Mouse (Mus musculus): ENCODE measurements around the gene Arid5b. TPM values are rescaled to one million over a fixed set of nuclear protein-coding genes. Genes with fewer than 3 reads are reported as not detected.

The Arid5b gene
- total and polyA plus RNA-seq, 2 experiments from 2014 or later = 13.3 to 13.6 TPM

GRCm38 (mm10) chr10:68095136-68095535 is 183.4 kb downstream of the Arid5b start:
- Histone ChIP-seq H3K36me3 (ENCODE audit: insufficient read depth, low read length) (peaks cover 23% of the 10 kb centered on the region), H3K4me1 (ENCODE audit: insufficient read depth, low read length) (no peaks in the 10 kb centered on the region), H3K27me3 (ENCODE audit: insufficient read depth, low read length) (no peaks in the 10 kb centered on the region), H3K27ac (ENCODE audit: low read depth, low read length) (no peak overlapping the region), H3K4me3 (ENCODE audit: low read depth, low read length) (no peak overlapping the region), H3K9ac (replicated peaks; ENCODE audit: low read length, poor library complexity, severe bottlenecking) (no peak overlapping the region), H3K9me3 (ENCODE audit: low read length) (no peaks in the 10 kb centered on the region), H3K4me2 (ENCODE audit: low read depth, low read length, poor library complexity, severe bottlenecking) (no peak overlapping the region)
- 83% methylated on average over 2 of the region's 2 CpGs for WGBS
- no peak for ATAC-seq (ENCODE audit: low FRiP score)
- no peak for DNase-seq (ENCODE audit: low spot score)
- no peak for TF ChIP-seq CTCF (IDR thresholded peaks at IDR 0.05)

GRCm38 (mm10) chr10:68093496-68093895 is 185.0 kb downstream of the Arid5b start:
- 51% methylated on average over 3 of the region's 3 CpGs for WGBS
- no peaks in the 10 kb centered on the region for H3K9me3 ChIP-seq (ENCODE audit: low read length)
- DNase-seq (ENCODE audit: low spot score) (no peak), ATAC-seq (ENCODE audit: low FRiP score) (no peak)
- H3K27me3 ChIP-seq (ENCODE audit: insufficient read depth, low read length) = no peaks in the 10 kb centered on the region
- H3K4me1 ChIP-seq (ENCODE audit: insufficient read depth, low read length) = no peaks in the 10 kb centered on the region
- no peak overlapping the region for H3K4me3 ChIP-seq (ENCODE audit: low read depth, low read length)
- H3K4me2 ChIP-seq (ENCODE audit: low read depth, low read length, poor library complexity, severe bottlenecking) = no peak overlapping the region
- no peak overlapping the region for H3K27ac ChIP-seq (ENCODE audit: low read depth, low read length)
- H3K9ac ChIP-seq (replicated peaks; ENCODE audit: low read length, poor library complexity, severe bottlenecking) = no peak overlapping the region
- H3K36me3 ChIP-seq (ENCODE audit: insufficient read depth, low read length) = peaks cover 23% of the 10 kb centered on the region
- no peak for TF ChIP-seq CTCF (IDR thresholded peaks at IDR 0.05)

- no peak for DNase-seq (ENCODE audit: low spot score)
- no peak for ATAC-seq (ENCODE audit: low FRiP score)
- H3K4me1 ChIP-seq (ENCODE audit: insufficient read depth, low read length) = no peaks in the 10 kb centered on the region
- H3K4me3 ChIP-seq (ENCODE audit: low read depth, low read length) = no peak overlapping the region
- no peak overlapping the region for H3K4me2 ChIP-seq (ENCODE audit: low read depth, low read length, poor library complexity, severe bottlenecking)
- H3K36me3 ChIP-seq (ENCODE audit: insufficient read depth, low read length) = peaks cover 8% of the 10 kb centered on the region
- no peaks in the 10 kb centered on the region for H3K27me3 ChIP-seq (ENCODE audit: insufficient read depth, low read length)
- no peak for TF ChIP-seq CTCF (IDR thresholded peaks at IDR 0.05)
- H3K9me3 ChIP-seq (ENCODE audit: low read length) = no peaks in the 10 kb centered on the region
- no peak overlapping the region for H3K27ac ChIP-seq (ENCODE audit: low read depth, low read length)
- no peak overlapping the region for H3K9ac ChIP-seq (replicated peaks; ENCODE audit: low read length, poor library complexity, severe bottlenecking)
- WGBS = 91% methylated on average over 4 of the region's 4 CpGs
Observed at GRCm38 (mm10) chr10:68091840-68092239, 186.7 kb downstream of the Arid5b start.

GRCm38 (mm10) chr10:68091011-68091410 is 187.5 kb downstream of the Arid5b start:
- H3K9me3 ChIP-seq (ENCODE audit: low read length) = no peaks in the 10 kb centered on the region
- no peak for DNase-seq (ENCODE audit: low spot score)
- no peak overlapping the region for H3K4me3 ChIP-seq (ENCODE audit: low read depth, low read length)
- H3K9ac ChIP-seq (replicated peaks; ENCODE audit: low read length, poor library complexity, severe bottlenecking) = no peak overlapping the region
- H3K27me3 ChIP-seq (ENCODE audit: insufficient read depth, low read length) = no peaks in the 10 kb centered on the region
- 83% methylated on average over 11 of the region's 11 CpGs for WGBS
- no peaks in the 10 kb centered on the region for H3K36me3 ChIP-seq (ENCODE audit: insufficient read depth, low read length)
- H3K4me1 ChIP-seq (ENCODE audit: insufficient read depth, low read length) = no peaks in the 10 kb centered on the region
- no peak overlapping the region for H3K27ac ChIP-seq (ENCODE audit: low read depth, low read length)
- no peak for TF ChIP-seq CTCF (IDR thresholded peaks at IDR 0.05)
- no peak for ATAC-seq (ENCODE audit: low FRiP score)
- no peak overlapping the region for H3K4me2 ChIP-seq (ENCODE audit: low read depth, low read length, poor library complexity, severe bottlenecking)

GRCm38 (mm10) chr10:68090544-68090943 is 188.0 kb downstream of the Arid5b start:
- Histone ChIP-seq H3K9ac (replicated peaks; ENCODE audit: low read length, poor library complexity, severe bottlenecking) (no peak overlapping the region), H3K9me3 (ENCODE audit: low read length) (no peaks in the 10 kb centered on the region), H3K27me3 (ENCODE audit: insufficient read depth, low read length) (no peaks in the 10 kb centered on the region), H3K4me3 (ENCODE audit: low read depth, low read length) (no peak overlapping the region), H3K4me1 (ENCODE audit: insufficient read depth, low read length) (no peaks in the 10 kb centered on the region), H3K27ac (ENCODE audit: low read depth, low read length) (no peak overlapping the region), H3K4me2 (ENCODE audit: low read depth, low read length, poor library complexity, severe bottlenecking) (no peak overlapping the region), H3K36me3 (ENCODE audit: insufficient read depth, low read length) (no peaks in the 10 kb centered on the region)
- TF ChIP-seq CTCF (IDR thresholded peaks at IDR 0.05) = no peak
- 91% methylated on average over 3 of the region's 3 CpGs for WGBS
- ATAC-seq (ENCODE audit: low FRiP score) (no peak), DNase-seq (ENCODE audit: low spot score) (no peak)

- no peak for DNase-seq (ENCODE audit: low spot score)
- Histone ChIP-seq H3K4me3 (ENCODE audit: low read depth, low read length) (no peak overlapping the region), H3K4me1 (ENCODE audit: insufficient read depth, low read length) (no peaks in the 10 kb centered on the region), H3K36me3 (ENCODE audit: insufficient read depth, low read length) (no peaks in the 10 kb centered on the region), H3K27ac (ENCODE audit: low read depth, low read length) (no peak overlapping the region), H3K27me3 (ENCODE audit: insufficient read depth, low read length) (no peaks in the 10 kb centered on the region), H3K9ac (replicated peaks; ENCODE audit: low read length, poor library complexity, severe bottlenecking) (no peak overlapping the region), H3K4me2 (ENCODE audit: low read depth, low read length, poor library complexity, severe bottlenecking) (no peak overlapping the region), H3K9me3 (ENCODE audit: low read length) (no peaks in the 10 kb centered on the region)
- 70% methylated on average over 4 of the region's 4 CpGs for WGBS
- no peak for TF ChIP-seq CTCF (IDR thresholded peaks at IDR 0.05)
- ATAC-seq (ENCODE audit: low FRiP score) = no peak
Observed at GRCm38 (mm10) chr10:68090197-68090535, 188.4 kb downstream of the Arid5b start.
